Mouse (Mus musculus): ENCODE measurements around the gene Olfr1193.
"Not testable (repeated sequence)": the region's sequence is repeated elsewhere in the genome, so short reads cannot be mapped to it uniquely, and the experiment has no call there.

The Olfr1193 gene

DNA sequence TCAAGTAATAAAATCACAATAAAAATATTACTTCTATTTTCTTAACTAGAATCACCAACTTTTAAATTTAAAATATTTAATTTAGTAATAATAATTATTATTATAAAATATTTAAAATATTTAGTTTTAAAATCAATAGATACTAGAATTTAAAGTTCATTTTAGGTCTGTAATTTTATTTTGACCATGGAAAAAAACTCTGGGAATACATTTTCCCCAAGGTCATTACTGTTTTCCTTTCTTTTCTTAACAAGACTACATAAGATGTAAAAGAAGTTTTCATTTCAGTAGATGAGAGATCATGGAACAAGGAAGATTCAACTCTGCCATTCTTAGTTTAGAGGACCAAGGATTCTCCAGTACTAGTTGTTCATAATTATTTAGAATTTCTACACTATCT is at the start of gene Olfr1193:
Olfr1193 (plus strand) TSS at position 301 of the 400 bp plus-strand sequence.
- DNase-seq (ENCODE audit: low spot score in 2 of 2): not testable (repeated sequence)

DNA sequence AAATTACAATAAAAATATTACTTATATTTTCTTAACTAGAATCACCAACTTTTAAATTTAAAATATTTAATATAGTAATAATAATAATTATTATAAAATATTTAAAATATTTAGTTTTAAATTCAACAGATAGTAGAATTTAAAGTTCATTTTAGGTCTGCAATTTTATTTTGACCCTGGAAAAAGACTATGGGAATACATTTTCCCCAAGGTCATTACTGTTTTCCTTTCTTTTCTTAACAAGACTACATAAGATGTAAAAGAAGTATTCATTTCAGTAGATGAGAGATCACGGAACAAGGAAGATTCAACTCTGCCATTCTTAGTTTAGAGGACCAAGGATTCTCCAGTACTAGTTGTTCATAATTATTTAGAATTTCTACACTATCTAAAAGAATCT is 35.2 kb upstream of the Olfr1193 start, which contains the start of gene Olfr1191-ps1:
Olfr1191-ps1 (plus strand) TSS at position 301 of the 400 bp plus-strand sequence.
- not testable (repeated sequence) for DNase-seq (ENCODE audit: low spot score in 2 of 2)

DNA sequence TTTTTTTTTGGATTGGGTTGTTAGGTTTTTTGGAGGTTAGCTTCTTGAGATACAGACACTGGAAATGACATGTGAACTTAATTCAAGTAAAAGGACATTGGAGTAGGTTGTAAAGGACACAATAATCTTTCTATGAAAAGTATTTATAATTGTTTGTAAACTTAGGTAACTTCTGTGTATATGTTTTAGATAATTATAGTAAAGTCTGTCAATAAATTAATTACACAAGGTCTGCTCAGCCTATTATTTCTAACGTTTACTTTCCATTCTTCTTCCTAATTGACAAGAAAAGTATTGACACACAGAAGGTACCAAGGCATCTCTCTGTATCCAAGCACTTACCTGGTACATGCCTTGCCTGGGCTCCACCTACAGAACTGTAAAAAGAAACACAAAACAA is 27.2 kb upstream of the Olfr1193 start, which contains the start of gene Olfr1192-ps1:
Olfr1192-ps1 (plus strand) TSS at position 301 of the 400 bp plus-strand sequence.
- DNase-seq (ENCODE audit: low spot score in 2 of 2): no peak

DNA sequence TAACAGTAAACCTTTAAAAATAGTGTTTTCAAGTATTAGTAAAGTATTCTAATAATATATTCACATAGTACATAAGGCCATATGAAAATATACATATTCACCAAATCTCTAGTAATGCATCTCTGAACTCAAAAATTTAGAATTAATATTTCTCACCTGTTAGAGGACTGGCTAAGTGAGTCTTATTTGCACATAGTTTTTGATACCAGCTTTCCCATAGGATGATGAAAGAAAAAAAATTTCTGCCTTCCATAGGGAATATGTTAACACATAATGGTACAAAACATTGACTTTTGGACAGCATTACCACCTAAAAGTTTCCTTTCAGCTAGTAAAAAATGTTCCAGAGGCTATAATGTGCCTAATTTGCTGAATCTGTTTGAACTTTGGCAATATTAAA is 13.7 kb downstream of the Olfr1193 start, which contains the start of gene Olfr1195:
Olfr1195 (minus strand) TSS at position 101 of the 400 bp plus-strand sequence.
- DNase-seq (ENCODE audit: low spot score in 2 of 2): no peak

DNA sequence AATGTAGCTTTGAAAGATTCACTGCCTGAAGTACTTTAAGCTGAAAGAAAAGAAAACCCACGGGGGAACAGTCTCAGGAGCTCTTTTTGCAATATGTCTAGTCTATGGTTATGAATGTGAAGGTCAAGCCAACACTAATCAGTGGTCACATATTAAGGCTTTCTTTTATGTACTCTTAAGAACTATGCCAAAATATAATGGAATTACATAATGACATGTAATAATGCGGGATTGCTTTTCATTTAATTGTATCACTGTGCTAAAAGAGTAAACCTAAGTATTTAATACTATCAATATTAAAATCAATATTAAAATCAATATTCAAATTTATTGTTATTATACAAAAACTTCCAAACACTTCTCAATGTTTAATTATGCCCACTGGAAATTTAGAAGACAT is 29.1 kb downstream of the Olfr1193 start, which contains the start of gene Olfr1196:
Olfr1196 (minus strand) TSS at position 101 of the 400 bp plus-strand sequence.
- no peak for DNase-seq (ENCODE audit: low spot score in 2 of 2)
